Mouse (Mus musculus) ES-Bruce4 (cell line): ENCODE data around the gene Thra. TPM values are rescaled to one million over a fixed set of nuclear protein-coding genes. Genes with fewer than 3 reads are reported as not detected.
A peak's percentile ranks its signal among the peaks of the same experiment; 100 is the strongest.

Source experiments
- H3K27ac ChIP-seq: 2 replicates; pipeline ENCODE4 v1.5.1; 2012; ENCODE audit warnings: low read length, inconsistent platforms; ENCODE audit not compliant: insufficient read depth
- H3K27me3 ChIP-seq: 2 replicates; pipeline ENCODE4 v1.6.1; 2012; ENCODE audit warnings: mild to moderate bottlenecking, low read length, inconsistent platforms; ENCODE audit not compliant: control insufficient read depth, poor library complexity, insufficient read depth, severe bottlenecking
- H3K36me3 ChIP-seq: 2 replicates; pipeline ENCODE4 v1.6.1; 2012; ENCODE audit warnings: inconsistent platforms, mild to moderate bottlenecking, low read length, moderate library complexity; ENCODE audit not compliant: control insufficient read depth, poor library complexity, insufficient read depth, severe bottlenecking
- H3K4me1 ChIP-seq: one replicate; pipeline ENCODE4 v1.8.1; 2011; ENCODE audit warnings: low read length; ENCODE audit not compliant: control insufficient read depth, insufficient read depth
- H3K4me3 ChIP-seq: 2 replicates; pipeline ENCODE4 v1.5.1; 2011; ENCODE audit warnings: low read depth, mild to moderate bottlenecking, low read length
- H3K9ac ChIP-seq: 2 replicates; pipeline ENCODE4 v1.6.1; 2012; ENCODE audit warnings: low read depth, mild to moderate bottlenecking, inconsistent platforms; ENCODE audit not compliant: poor library complexity, severe bottlenecking
- H3K9me3 ChIP-seq: replicated peaks from 2 replicates; pipeline ENCODE4 v1.6.1; 2012; ENCODE audit warnings: mild to moderate bottlenecking, low read length, inconsistent platforms; ENCODE audit not compliant: control insufficient read depth, poor library complexity, insufficient read depth, severe bottlenecking
- CTCF ChIP-seq: IDR thresholded peaks from one replicate; pipeline ENCODE4 v1.8.1; 2011; ENCODE audit warnings: low read depth, low read length
- EP300 ChIP-seq: IDR thresholded peaks from 2 replicates; pipeline ENCODE4 v1.6.1; 2011; ENCODE audit warnings: low read depth, low read length; ENCODE audit not compliant: insufficient read depth
- POLR2A ChIP-seq: IDR thresholded peaks from one replicate; pipeline ENCODE4 v1.8.1; 2011; ENCODE audit warnings: low read length; ENCODE audit not compliant: insufficient read depth
- polyA plus RNA-seq: library from polyadenylated mRNA; stranded (reverse); fragments of >200 nt; gene quantifications from 2 replicates; pipeline ENCODE4 v1.2.4, GENCODE M21; 2011; ENCODE audit warnings: low read depth; ENCODE audit not compliant: missing spikeins, insufficient read depth, insufficient read length

Thra gene
- polyA plus RNA-seq, 1 experiment: 20.7 TPM

- Histone ChIP-seq H3K9ac (no peak overlapping the region), H3K4me3 (no peak overlapping the region), H3K27me3 (no peaks in the 10 kb centered on the region), H3K36me3 (no peaks in the 10 kb centered on the region), H3K4me1 (peaks cover 3% of the 10 kb centered on the region), H3K9me3 (no peaks in the 10 kb centered on the region), H3K27ac (peak overlapping the region; percentile 36; the same call in 1 of the 2 replicates)
- no peak for TF ChIP-seq POLR2A
- no peak for TF ChIP-seq EP300
- no peak for TF ChIP-seq CTCF
Measured at GRCm38 (mm10) chr11:98787691-98788090, 47.3 kb downstream of the Thra start.

GRCm38 (mm10) chr11:98788139-98788538 is 47.7 kb downstream of the Thra start:
- H3K27ac ChIP-seq: no peak overlapping the region
- H3K9ac ChIP-seq: peak overlapping the region; percentile 69
- H3K36me3 ChIP-seq: no peaks in the 10 kb centered on the region
- no peaks in the 10 kb centered on the region for H3K9me3 ChIP-seq
- H3K4me1 ChIP-seq: peaks cover 3% of the 10 kb centered on the region
- no peak overlapping the region for H3K4me3 ChIP-seq
- TF ChIP-seq POLR2A (no peak), CTCF (no peak), EP300 (no peak)
- H3K27me3 ChIP-seq: no peaks in the 10 kb centered on the region

- Histone ChIP-seq H3K27me3 (no peaks in the 10 kb centered on the region), H3K9ac (peak overlapping the region; percentile 69), H3K27ac (0 out of 2 replicates have a peak overlapping the region, but pooled peaks have one; percentile 44), H3K4me1 (peaks cover 3% of the 10 kb centered on the region), H3K9me3 (no peaks in the 10 kb centered on the region), H3K36me3 (no peaks in the 10 kb centered on the region), H3K4me3 (peak overlapping the region; percentile 64)
- TF ChIP-seq CTCF (peak; percentile 83), POLR2A (no peak), EP300 (peak; percentile 71; the same call in 1 of the 2 replicates)
Measured at GRCm38 (mm10) chr11:98788550-98789218, 48.2 kb downstream of the Thra start.

- peaks cover 3% of the 10 kb centered on the region for H3K4me1 ChIP-seq
- H3K9ac ChIP-seq: peak overlapping the region; percentile 52
- H3K27ac ChIP-seq: no peak overlapping the region
- peak overlapping the region; percentile 64 for H3K4me3 ChIP-seq
- H3K27me3 ChIP-seq: no peaks in the 10 kb centered on the region
- no peaks in the 10 kb centered on the region for H3K36me3 ChIP-seq
- no peaks in the 10 kb centered on the region for H3K9me3 ChIP-seq
- TF ChIP-seq POLR2A (no peak), CTCF (no peak), EP300 (no peak)
Measured at GRCm38 (mm10) chr11:98789219-98789807, 48.9 kb downstream of the Thra start.

- 0 out of 2 replicates have a peak overlapping the region, but pooled peaks have one; percentile 9 for H3K27ac ChIP-seq
- H3K9ac ChIP-seq: peak overlapping the region; percentile 52
- H3K9me3 ChIP-seq: no peaks in the 10 kb centered on the region
- peaks cover 3% of the 10 kb centered on the region for H3K4me1 ChIP-seq
- H3K36me3 ChIP-seq: no peaks in the 10 kb centered on the region
- no peak for TF ChIP-seq CTCF
- no peak for TF ChIP-seq EP300
- TF ChIP-seq POLR2A: no peak
- no peaks in the 10 kb centered on the region for H3K27me3 ChIP-seq
- H3K4me3 ChIP-seq: no peak overlapping the region
Measured at GRCm38 (mm10) chr11:98789824-98790223, 49.4 kb downstream of the Thra start.

- H3K36me3 ChIP-seq: no peaks in the 10 kb centered on the region
- no peak overlapping the region for H3K9ac ChIP-seq
- H3K27me3 ChIP-seq: no peaks in the 10 kb centered on the region
- no peaks in the 10 kb centered on the region for H3K9me3 ChIP-seq
- TF ChIP-seq EP300: no peak
- TF ChIP-seq POLR2A: no peak
- TF ChIP-seq CTCF: no peak
- peaks cover 3% of the 10 kb centered on the region for H3K4me1 ChIP-seq
- H3K4me3 ChIP-seq: no peak overlapping the region
- H3K27ac ChIP-seq: no peak overlapping the region
Measured at GRCm38 (mm10) chr11:98790631-98791205, 50.3 kb downstream of the Thra start.
